Mouse (Mus musculus): ENCODE measurements around the gene Usp20.

DNA sequence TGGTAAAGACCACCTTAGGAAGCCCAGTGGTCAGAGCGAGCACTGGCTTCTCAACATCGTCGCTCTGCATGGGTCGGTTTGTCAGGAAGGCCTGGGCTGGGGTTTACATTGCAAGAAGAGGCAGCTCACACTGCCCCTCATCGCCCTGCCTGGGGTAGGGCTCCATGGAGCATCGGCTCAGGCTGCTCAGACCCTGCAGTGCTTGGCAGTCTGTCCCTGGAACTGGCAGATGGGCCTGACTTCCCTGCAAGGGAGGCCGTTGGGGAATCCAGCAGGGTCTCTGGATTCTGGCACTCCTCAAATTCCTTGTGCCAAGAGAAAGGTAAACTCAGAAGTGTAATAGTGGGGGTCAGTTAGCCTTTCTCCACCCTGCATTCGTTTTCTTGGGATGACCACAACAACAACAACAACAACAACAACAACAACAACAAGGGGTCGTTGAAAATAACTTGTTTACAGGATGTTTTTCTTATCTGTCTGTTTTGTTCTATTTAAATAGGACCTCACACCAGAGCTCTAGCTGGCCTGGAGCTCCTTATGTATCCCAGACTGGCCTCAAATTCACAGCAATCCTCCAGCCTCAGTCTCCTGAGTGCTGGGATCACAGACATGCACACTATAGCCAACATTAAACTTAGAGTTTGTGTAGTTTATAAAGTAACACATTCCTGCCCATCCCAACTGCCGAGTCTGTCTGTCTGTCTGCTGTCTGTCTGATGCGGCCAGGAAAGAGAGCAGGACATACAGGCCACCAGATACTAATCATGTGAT lies 84.1 kb downstream of the Usp20 start:
- TF ChIP-seq CTCF (IDR thresholded peaks at IDR 0.05; ENCODE audit: low read depth, low read length), result no peak
- no peak for TF ChIP-seq POLR2AphosphoS5 (IDR thresholded peaks at IDR 0.05; ENCODE audit: insufficient replicate concordance, low read depth, low read length)
- TF ChIP-seq GATA2 (IDR thresholded peaks at IDR 0.05; ENCODE audit: borderline replicate concordance, low read depth, low read length), result no peak
- no peak for TF ChIP-seq GATA1 (IDR thresholded peaks at IDR 0.05; ENCODE audit: borderline replicate concordance, low read length)
- no peak for TF ChIP-seq TAL1 (conservative IDR thresholded peaks at IDR 0.05; ENCODE audit: low read depth, low read length)

All from G1E (cell line).